17 mouse cellular contexts compared by ENCODE assay signal in the genomic region with DNA sequence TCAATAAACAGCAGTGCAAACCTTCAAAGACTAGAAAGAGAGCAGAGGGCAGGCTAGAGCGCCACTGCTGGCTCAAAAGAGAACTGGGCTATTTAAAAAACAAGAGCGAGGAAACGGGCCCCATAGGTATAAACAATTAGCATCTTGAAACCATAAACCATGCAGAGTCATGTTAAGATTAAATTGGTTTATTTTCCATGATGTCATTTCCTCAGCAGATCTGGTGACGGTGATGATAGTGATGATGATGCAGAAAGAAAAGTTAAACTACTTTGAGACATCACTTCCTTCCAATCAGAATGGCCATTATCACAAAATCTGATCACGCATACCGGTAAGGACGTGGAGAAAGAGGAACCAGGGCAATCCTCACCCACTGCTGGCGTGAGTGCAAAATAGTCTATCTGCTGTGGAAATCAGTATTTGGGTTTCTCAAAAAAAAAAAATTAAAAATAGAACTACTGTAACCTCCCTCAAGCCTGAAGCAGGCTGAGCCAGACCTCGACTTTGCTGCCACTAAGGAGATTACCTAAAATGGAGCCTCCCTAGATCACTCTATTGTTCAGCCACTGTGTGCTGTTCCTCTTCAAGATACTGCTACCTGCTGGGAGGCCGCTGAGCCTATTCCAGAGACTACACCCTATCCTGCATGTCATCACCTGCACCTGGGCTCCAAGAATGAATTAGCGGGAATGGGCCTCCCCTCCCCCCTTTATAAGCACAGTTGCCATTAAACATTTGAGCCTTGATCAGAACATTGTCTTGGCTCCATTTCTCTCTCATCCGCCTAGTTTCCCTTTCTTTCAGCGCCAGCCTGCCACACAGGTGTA. TPM values are rescaled to one million over a fixed set of nuclear protein-coding genes. Genes with fewer than 3 reads are reported as not detected.
DNase-seq lines count a peak whose midpoint lies in the region; ATAC-seq and TF ChIP-seq lines count a peak whose summit lies in the region.
"Had no signal": no experiment of that assay in that cellular context is flagged by ENCODE, and none has a peak within 500 bp of the region (broad histone marks: within the 10 kb centered on the region; RNA-seq: fewer than 3 reads in every experiment).

No protein-coding gene starts in this region.

- no peaks in the 10 kb centered on the region for H3K27me3 ChIP-seq in hindbrain, postnatal 0 days (ENCODE audit: insufficient read depth, low read length)
- H3K27me3 ChIP-seq in hindbrain, embryonic 16.5 days (replicated peaks; ENCODE audit: control insufficient read depth, insufficient read depth, low read length): no peaks in the 10 kb centered on the region
- H3K27me3 ChIP-seq in forebrain, embryonic 15.5 days: no peaks in the 10 kb centered on the region
- H3K27me3 ChIP-seq: embryonic facial prominence, embryonic 12.5 days; hindbrain, embryonic 12.5 days had no signal

- peak; percentile 28 for TF ChIP-seq CTCF in hindbrain, postnatal 0 days (IDR thresholded peaks at IDR 0.05; ENCODE audit: low read depth)

- H3K36me3 ChIP-seq in hindbrain, postnatal 0 days (ENCODE audit: insufficient read depth, low read length): no peaks in the 10 kb centered on the region
- H3K36me3 ChIP-seq in hindbrain, embryonic 16.5 days (ENCODE audit: control insufficient read depth, insufficient read depth, low read length): no peaks in the 10 kb centered on the region
- no peaks in the 10 kb centered on the region for H3K36me3 ChIP-seq in forebrain, embryonic 15.5 days
- H3K36me3 ChIP-seq: embryonic facial prominence, embryonic 12.5 days; hindbrain, embryonic 12.5 days; liver, embryonic 15.5 days had no signal

- ATAC-seq in hindbrain, postnatal 0 days: 0 out of 2 replicates have a peak, but pooled peaks have one; percentile 18
- no peak for ATAC-seq in hindbrain, embryonic 16.5 days
- ATAC-seq in forebrain, embryonic 15.5 days (replicated peaks): no peak
- ATAC-seq in cerebellum, adult (ENCODE audit: insufficient number of reproducible peaks, low FRiP score, low TSS enrichment): no peak
- ATAC-seq: forebrain, embryonic 16.5 days; midbrain, embryonic 16.5 days had no signal

- no peak overlapping the region for H3K4me3 ChIP-seq in hindbrain, postnatal 0 days (ENCODE audit: low read length)
- H3K4me3 ChIP-seq in hindbrain, embryonic 16.5 days (ENCODE audit: low read length): no peak overlapping the region
- no peak overlapping the region for H3K4me3 ChIP-seq in forebrain, embryonic 15.5 days
- H3K4me3 ChIP-seq: embryonic facial prominence, embryonic 12.5 days; heart, adult 2 months; hindbrain, embryonic 12.5 days; left cerebral cortex, adult 2 months; liver, embryonic 15.5 days had no signal

- H3K4me1 ChIP-seq in hindbrain, postnatal 0 days (ENCODE audit: insufficient read depth, low read length): no peaks in the 10 kb centered on the region
- H3K4me1 ChIP-seq in hindbrain, embryonic 16.5 days (ENCODE audit: control insufficient read depth, insufficient read depth, low read depth, low read length): no peaks in the 10 kb centered on the region
- no peaks in the 10 kb centered on the region for H3K4me1 ChIP-seq in forebrain, embryonic 15.5 days
- H3K4me1 ChIP-seq: liver, embryonic 15.5 days had no signal

- H3K27ac ChIP-seq in hindbrain, postnatal 0 days: no peak overlapping the region
- H3K27ac ChIP-seq in hindbrain, embryonic 16.5 days (ENCODE audit: low read depth, low read length): no peak overlapping the region
- H3K27ac ChIP-seq in forebrain, embryonic 15.5 days (replicated peaks): no peak overlapping the region
- H3K27ac ChIP-seq: embryonic facial prominence, embryonic 12.5 days; heart, adult 2 months; hindbrain, embryonic 12.5 days; left cerebral cortex, adult 2 months; liver, embryonic 15.5 days had no signal

- H3K9ac ChIP-seq in hindbrain, postnatal 0 days (replicated peaks; ENCODE audit: low read length): no peak overlapping the region
- H3K9ac ChIP-seq in hindbrain, embryonic 16.5 days (ENCODE audit: low read depth, low read length): no peak overlapping the region
- H3K9ac ChIP-seq in forebrain, embryonic 15.5 days (replicated peaks): no peak overlapping the region
- H3K9ac ChIP-seq: embryonic facial prominence, embryonic 12.5 days; hindbrain, embryonic 12.5 days; liver, embryonic 15.5 days had no signal

- H3K4me2 ChIP-seq in hindbrain, postnatal 0 days (ENCODE audit: low read depth, low read length): no peak overlapping the region
- H3K4me2 ChIP-seq in hindbrain, embryonic 16.5 days (ENCODE audit: low read length): no peak overlapping the region
- no peak overlapping the region for H3K4me2 ChIP-seq in forebrain, embryonic 15.5 days (replicated peaks)
- H3K4me2 ChIP-seq: embryonic facial prominence, embryonic 12.5 days; hindbrain, embryonic 12.5 days; liver, embryonic 15.5 days had no signal

- H3K9me3 ChIP-seq in hindbrain, postnatal 0 days (ENCODE audit: low read length): no peaks in the 10 kb centered on the region
- H3K9me3 ChIP-seq in hindbrain, embryonic 16.5 days (ENCODE audit: control insufficient read depth, low read length): no peaks in the 10 kb centered on the region
- H3K9me3 ChIP-seq in forebrain, embryonic 15.5 days: no peaks in the 10 kb centered on the region
- H3K9me3 ChIP-seq: embryonic facial prominence, embryonic 12.5 days; hindbrain, embryonic 12.5 days; liver, embryonic 15.5 days had no signal

- DNase-seq in hindbrain, postnatal 0 days (ENCODE audit: low spot score): no peak
- DNase-seq in 416B (ENCODE audit: low read depth) (peak; percentile 75), R1 (ENCODE audit: low read depth, low spot score) (peak; percentile 87)
- peak; percentile 26 to 37 for DNase-seq in monocyte, adult 2 months (ENCODE audit: low read depth in 1 of 2, low spot score in 2 of 2)
- DNase-seq in cerebellum, adult 18-20 months: no peak
- DNase-seq: cerebellum, postnatal 10 days; heart, adult 2 months; kidney, postnatal 36 days had no signal

- 72% methylated on average over 13 of the region's 13 CpGs for WGBS in hindbrain, postnatal 0 days
- 76% methylated on average over 13 of the region's 13 CpGs for WGBS in hindbrain, embryonic 16.5 days
- WGBS in forebrain, embryonic 15.5 days: 63% methylated on average over 13 of the region's 13 CpGs

RNA-seq across cellular contexts. Expression of gene Sub1, which starts 11.4 kb away (rescaled TPM):
- 86.7 and 87.2 TPM in 2 replicates for total RNA-seq in hindbrain, postnatal 0 days (2014; rRNA removed)
- 585 and 630 TPM in 2 replicates for polyA plus RNA-seq in hindbrain, postnatal 0 days (2015; fragmentation: Nextera tagmentation; extraction: Ambion mirVana)
- polyA plus RNA-seq in hindbrain, embryonic 16.5 days (2015; fragmentation: Nextera tagmentation; extraction: Ambion mirVana): 474 and 502 TPM in 2 replicates
- polyA plus RNA-seq in forebrain, embryonic 15.5 days (2015; fragmentation: Nextera tagmentation; extraction: Ambion mirVana): 465 and 483 TPM in 2 replicates

Comparison
In these comparisons a context has a peak if more than half of its experiments do, and no peak if none do; other contexts are left out.
1. DNase-seq: peak in 416B (single experiment), R1 (single experiment) and monocyte, adult 2 months (2 of 2); none in hindbrain, postnatal 0 days (single experiment) and cerebellum, adult 18-20 months (0 of 2).